Mouse (Mus musculus) MN1 (cell line): ENCODE measurements around the gene Agrp.
A peak's percentile ranks its signal among the peaks of the same experiment; 100 is the strongest.

Experiments used
- DNase-seq: peaks from one replicate; pipeline ENCODE4 v3.0.0-alpha.2; 2016; ENCODE audit warnings: low spot score

Agrp gene

GRCm38 (mm10) chr8:105518436-105519313, 118.5 kb downstream of the Agrp start, which contains the start of gene Hsd11b2:
TSS of gene Hsd11b2 (plus strand) at chr8:105518755.
- DNase-seq, result peak; percentile 75

DNA sequence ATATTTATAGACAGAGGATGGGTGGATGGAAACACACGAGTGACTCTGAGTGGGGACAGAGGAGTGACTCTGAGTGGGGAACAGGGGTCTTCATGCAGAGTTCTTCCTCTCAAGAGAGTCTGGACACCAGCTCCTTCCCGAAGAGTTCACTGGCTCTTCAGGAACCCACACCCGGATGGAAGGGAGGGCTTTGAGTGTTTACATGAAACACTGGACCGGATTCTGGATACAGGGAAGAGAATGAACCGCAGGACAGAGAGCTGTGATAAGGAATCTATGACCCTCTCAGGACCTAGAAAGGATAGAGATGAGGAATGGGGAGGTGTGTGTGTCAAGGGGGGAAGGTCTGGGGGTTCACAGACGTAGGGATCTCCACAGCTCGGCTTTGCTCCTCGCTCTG, 119.8 kb downstream of the Agrp start:
- DNase-seq, result no peak
